18 mouse cellular contexts compared by ENCODE assay signal in the genomic region with DNA sequence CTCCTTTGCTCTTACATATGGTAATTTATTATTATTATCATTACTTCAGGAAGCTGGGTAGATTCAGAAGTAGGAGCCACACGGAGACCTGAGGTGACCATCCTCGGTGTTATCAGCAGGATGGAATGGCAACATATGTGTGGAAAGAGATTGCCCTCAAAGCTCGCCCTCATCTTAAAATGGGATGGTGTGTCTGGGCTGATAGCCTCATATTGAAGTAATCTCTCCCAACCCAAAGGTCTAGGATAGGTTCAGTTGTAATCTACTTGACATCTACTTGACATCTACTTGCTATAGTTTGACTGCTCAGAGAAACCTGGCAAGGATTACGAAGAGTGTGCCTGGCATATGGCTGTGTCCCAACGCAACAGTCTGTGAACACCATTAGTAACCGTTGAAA.
"Had no signal": no experiment of that assay in that cellular context is flagged by ENCODE, and none has a peak within 500 bp of the region (broad histone marks: within the 10 kb centered on the region; RNA-seq: fewer than 3 reads in every experiment).

No protein-coding gene starts in this region.

- H3K27me3 ChIP-seq: midbrain, embryonic 15.5 days; neural tube, embryonic 13.5 days had no signal

- H3K36me3 ChIP-seq: midbrain, embryonic 10.5 days; midbrain, embryonic 13.5 days; midbrain, embryonic 15.5 days; neural tube, embryonic 13.5 days; neural tube, embryonic 15.5 days; stomach, embryonic 15.5 days had no signal

- H3K4me3 ChIP-seq: megakaryocyte, embryonic 14.5 days; midbrain, embryonic 10.5 days; midbrain, embryonic 13.5 days; midbrain, embryonic 15.5 days; myocyte; neural tube, embryonic 13.5 days; neural tube, embryonic 15.5 days; stomach, embryonic 15.5 days had no signal

- H3K27ac ChIP-seq: liver, embryonic 14.5 days; midbrain, embryonic 10.5 days; midbrain, embryonic 13.5 days; midbrain, embryonic 15.5 days; neural tube, embryonic 13.5 days; neural tube, embryonic 15.5 days; stomach, embryonic 15.5 days; stomach, postnatal 0 days had no signal

- H3K4me1 ChIP-seq: midbrain, embryonic 10.5 days; midbrain, embryonic 13.5 days; midbrain, embryonic 15.5 days; neural tube, embryonic 15.5 days had no signal

- H3K4me2 ChIP-seq: lung, embryonic 14.5 days; midbrain, embryonic 13.5 days; midbrain, embryonic 15.5 days; neural tube, embryonic 13.5 days; neural tube, embryonic 15.5 days; stomach, embryonic 15.5 days had no signal

- ATAC-seq: midbrain, embryonic 13.5 days; midbrain, embryonic 15.5 days had no signal

- H3K9me3 ChIP-seq: megakaryocyte, embryonic 14.5 days; midbrain, embryonic 10.5 days; midbrain, embryonic 13.5 days; midbrain, embryonic 15.5 days; neural tube, embryonic 13.5 days; neural tube, embryonic 15.5 days; stomach, embryonic 15.5 days had no signal

- DNase-seq: lung, adult 18-20 months; lung, embryonic 14.5 days; lung, postnatal 10 days; lung, postnatal 4 days; retina, postnatal 1 day; right cerebral cortex, postnatal 14 days; thymus, postnatal 14 days; thymus, postnatal 36 days had no signal

- H3K9ac ChIP-seq: liver, embryonic 14.5 days; lung, embryonic 14.5 days; midbrain, embryonic 13.5 days; midbrain, embryonic 15.5 days; neural tube, embryonic 13.5 days; neural tube, embryonic 15.5 days; stomach, embryonic 15.5 days had no signal
